Mouse (Mus musculus): Measurements from ENCODE around the gene Gp9. TPM values are rescaled to one million over a fixed set of nuclear protein-coding genes. Genes with fewer than 3 reads are reported as not detected.
A peak's percentile ranks its signal among the peaks of the same experiment; 100 is the strongest.

Gene Gp9
- polyA plus RNA-seq, 1 experiment, result 0.66 TPM

- no peak for DNase-seq
Measured at GRCm38 (mm10) chr6:87742804-87743203, 35.1 kb upstream of the Gp9 start.

GRCm38 (mm10) chr6:87743281-87743680 is 34.6 kb upstream of the Gp9 start:
- H3K36me3 ChIP-seq (ENCODE audit: control insufficient read depth, insufficient read depth, low read length), result no peaks in the 10 kb centered on the region
- WGBS, result 79% methylated on average over 5 of the region's 5 CpGs
- TF ChIP-seq POLR2A (IDR thresholded peaks at IDR 0.05; ENCODE audit: low read depth, low read length) (no peak), CTCF (conservative IDR thresholded peaks at IDR 0.05; ENCODE audit: insufficient read depth, insufficient read length, low read depth, low read length) (no peak)
- DNase-seq, result no peak
- no peaks in the 10 kb centered on the region for H3K4me1 ChIP-seq (ENCODE audit: control insufficient read depth, insufficient read depth, low read length)
- no peak overlapping the region for H3K27ac ChIP-seq (ENCODE audit: insufficient read depth, low read depth, low read length)
- no peaks in the 10 kb centered on the region for H3K27me3 ChIP-seq (replicated peaks; ENCODE audit: control insufficient read depth, insufficient read depth, low read length)
- no peak overlapping the region for H3K4me3 ChIP-seq (ENCODE audit: insufficient read depth, low read depth, low read length)

More at GRCm38 (mm10) chr6:87742804-87743203, 35.1 kb upstream of the Gp9 start:
- H3K4me1 ChIP-seq (ENCODE audit: control insufficient read depth, insufficient read depth, low read length), result no peaks in the 10 kb centered on the region
- H3K36me3 ChIP-seq (ENCODE audit: control insufficient read depth, insufficient read depth, low read length), result no peaks in the 10 kb centered on the region
- TF ChIP-seq POLR2A (IDR thresholded peaks at IDR 0.05; ENCODE audit: low read depth, low read length), result no peak
- 0 out of 2 replicates have a peak, but pooled peaks have one; percentile 30 for TF ChIP-seq CTCF (conservative IDR thresholded peaks at IDR 0.05; ENCODE audit: insufficient read depth, insufficient read length, low read depth, low read length)
- no peak overlapping the region for H3K27ac ChIP-seq (ENCODE audit: insufficient read depth, low read depth, low read length)
- no peaks in the 10 kb centered on the region for H3K27me3 ChIP-seq (replicated peaks; ENCODE audit: control insufficient read depth, insufficient read depth, low read length)
- WGBS, result 74% methylated on average over 5 of the region's 5 CpGs
- no peak overlapping the region for H3K4me3 ChIP-seq (ENCODE audit: insufficient read depth, low read depth, low read length)

- TF ChIP-seq POLR2A (IDR thresholded peaks at IDR 0.05; ENCODE audit: low read depth, low read length) (no peak), CTCF (conservative IDR thresholded peaks at IDR 0.05; ENCODE audit: insufficient read depth, insufficient read length, low read depth, low read length) (no peak)
- Histone ChIP-seq H3K36me3 (ENCODE audit: control insufficient read depth, insufficient read depth, low read length) (no peaks in the 10 kb centered on the region), H3K27me3 (replicated peaks; ENCODE audit: control insufficient read depth, insufficient read depth, low read length) (no peaks in the 10 kb centered on the region), H3K4me1 (ENCODE audit: control insufficient read depth, insufficient read depth, low read length) (no peaks in the 10 kb centered on the region), H3K4me3 (ENCODE audit: insufficient read depth, low read depth, low read length) (no peak overlapping the region), H3K27ac (ENCODE audit: insufficient read depth, low read depth, low read length) (no peak overlapping the region)
- DNase-seq, result no peak
- 82% methylated on average over 3 of the region's 3 CpGs for WGBS
Measured at GRCm38 (mm10) chr6:87744632-87745031, 33.2 kb upstream of the Gp9 start.

- TF ChIP-seq CTCF (conservative IDR thresholded peaks at IDR 0.05; ENCODE audit: insufficient read depth, insufficient read length, low read depth, low read length), result no peak
- TF ChIP-seq POLR2A (IDR thresholded peaks at IDR 0.05; ENCODE audit: low read depth, low read length), result no peak
- H3K27me3 ChIP-seq (replicated peaks; ENCODE audit: control insufficient read depth, insufficient read depth, low read length), result no peaks in the 10 kb centered on the region
- H3K4me1 ChIP-seq (ENCODE audit: control insufficient read depth, insufficient read depth, low read length), result no peaks in the 10 kb centered on the region
- H3K4me3 ChIP-seq (ENCODE audit: insufficient read depth, low read depth, low read length), result no peak overlapping the region
- H3K36me3 ChIP-seq (ENCODE audit: control insufficient read depth, insufficient read depth, low read length), result no peaks in the 10 kb centered on the region
- DNase-seq, result peak; percentile 51
- WGBS, result 19% methylated on average over 1 of the region's 1 CpGs
- H3K27ac ChIP-seq (ENCODE audit: insufficient read depth, low read depth, low read length), result peak overlapping the region; percentile 57; the same call in 1 of the 2 replicates
Measured at GRCm38 (mm10) chr6:87745301-87745700, 32.6 kb upstream of the Gp9 start.

GRCm38 (mm10) chr6:87746059-87746458 is 31.8 kb upstream of the Gp9 start:
- Histone ChIP-seq H3K36me3 (ENCODE audit: control insufficient read depth, insufficient read depth, low read length) (no peaks in the 10 kb centered on the region), H3K4me3 (ENCODE audit: insufficient read depth, low read depth, low read length) (no peak overlapping the region), H3K27me3 (replicated peaks; ENCODE audit: control insufficient read depth, insufficient read depth, low read length) (no peaks in the 10 kb centered on the region), H3K4me1 (ENCODE audit: control insufficient read depth, insufficient read depth, low read length) (no peaks in the 10 kb centered on the region), H3K27ac (ENCODE audit: insufficient read depth, low read depth, low read length) (no peak overlapping the region)
- 29% methylated on average over 3 of the region's 3 CpGs for WGBS
- no peak for TF ChIP-seq CTCF (conservative IDR thresholded peaks at IDR 0.05; ENCODE audit: insufficient read depth, insufficient read length, low read depth, low read length)
- TF ChIP-seq POLR2A (IDR thresholded peaks at IDR 0.05; ENCODE audit: low read depth, low read length), result no peak
- peak; percentile 26 for DNase-seq

GRCm38 (mm10) chr6:87746849-87747248 is 31.0 kb upstream of the Gp9 start:
- Histone ChIP-seq H3K4me1 (ENCODE audit: control insufficient read depth, insufficient read depth, low read length) (no peaks in the 10 kb centered on the region), H3K36me3 (ENCODE audit: control insufficient read depth, insufficient read depth, low read length) (no peaks in the 10 kb centered on the region), H3K4me3 (ENCODE audit: insufficient read depth, low read depth, low read length) (no peak overlapping the region), H3K27ac (ENCODE audit: insufficient read depth, low read depth, low read length) (no peak overlapping the region; the same call in 1 of the 2 replicates), H3K27me3 (replicated peaks; ENCODE audit: control insufficient read depth, insufficient read depth, low read length) (no peaks in the 10 kb centered on the region)
- 71% methylated on average over 2 of the region's 2 CpGs for WGBS
- peak; percentile 49 for DNase-seq
- no peak for TF ChIP-seq CTCF (conservative IDR thresholded peaks at IDR 0.05; ENCODE audit: insufficient read depth, insufficient read length, low read depth, low read length)
- TF ChIP-seq POLR2A (IDR thresholded peaks at IDR 0.05; ENCODE audit: low read depth, low read length), result no peak

- no peak for DNase-seq
- Histone ChIP-seq H3K27me3 (replicated peaks; ENCODE audit: control insufficient read depth, insufficient read depth, low read length) (no peaks in the 10 kb centered on the region), H3K27ac (ENCODE audit: insufficient read depth, low read depth, low read length) (no peak overlapping the region)
Measured at GRCm38 (mm10) chr6:87748078-87748477, 29.8 kb upstream of the Gp9 start.

More at GRCm38 (mm10) chr6:87748078-87748477, 29.8 kb upstream of the Gp9 start:
- Histone ChIP-seq H3K4me1 (ENCODE audit: control insufficient read depth, insufficient read depth, low read length) (no peaks in the 10 kb centered on the region), H3K4me3 (ENCODE audit: insufficient read depth, low read depth, low read length) (no peak overlapping the region), H3K36me3 (ENCODE audit: control insufficient read depth, insufficient read depth, low read length) (no peaks in the 10 kb centered on the region)
- no peak for TF ChIP-seq POLR2A (IDR thresholded peaks at IDR 0.05; ENCODE audit: low read depth, low read length)
- TF ChIP-seq CTCF (conservative IDR thresholded peaks at IDR 0.05; ENCODE audit: insufficient read depth, insufficient read length, low read depth, low read length), result no peak
- WGBS, result 86% methylated on average over 2 of the region's 2 CpGs

Measured in kidney, adult 2 months (tissue).